Mouse (Mus musculus) inflammation-experienced regulatory T-cells, adult 6 months (primary cell): ENCODE results near the gene Smyd3. TPM values are rescaled to one million over a fixed set of nuclear protein-coding genes. Genes with fewer than 3 reads are reported as not detected.

Experiments used
- ATAC-seq: one replicate; pipeline ENCODE4 v1.8.0; 2017
- polyA plus RNA-seq, 3 experiments: library from polyadenylated mRNA; unstranded; fragments of 100-300 nt; shearing (Covaris generic); gene quantifications; one replicate each; pipeline ENCODE4 v1.2.1; 2017

Gene Smyd3
- 10 to 100 TPM; 17.9 to 46.5 (median 40.8) TPM for polyA plus RNA-seq

DNA sequence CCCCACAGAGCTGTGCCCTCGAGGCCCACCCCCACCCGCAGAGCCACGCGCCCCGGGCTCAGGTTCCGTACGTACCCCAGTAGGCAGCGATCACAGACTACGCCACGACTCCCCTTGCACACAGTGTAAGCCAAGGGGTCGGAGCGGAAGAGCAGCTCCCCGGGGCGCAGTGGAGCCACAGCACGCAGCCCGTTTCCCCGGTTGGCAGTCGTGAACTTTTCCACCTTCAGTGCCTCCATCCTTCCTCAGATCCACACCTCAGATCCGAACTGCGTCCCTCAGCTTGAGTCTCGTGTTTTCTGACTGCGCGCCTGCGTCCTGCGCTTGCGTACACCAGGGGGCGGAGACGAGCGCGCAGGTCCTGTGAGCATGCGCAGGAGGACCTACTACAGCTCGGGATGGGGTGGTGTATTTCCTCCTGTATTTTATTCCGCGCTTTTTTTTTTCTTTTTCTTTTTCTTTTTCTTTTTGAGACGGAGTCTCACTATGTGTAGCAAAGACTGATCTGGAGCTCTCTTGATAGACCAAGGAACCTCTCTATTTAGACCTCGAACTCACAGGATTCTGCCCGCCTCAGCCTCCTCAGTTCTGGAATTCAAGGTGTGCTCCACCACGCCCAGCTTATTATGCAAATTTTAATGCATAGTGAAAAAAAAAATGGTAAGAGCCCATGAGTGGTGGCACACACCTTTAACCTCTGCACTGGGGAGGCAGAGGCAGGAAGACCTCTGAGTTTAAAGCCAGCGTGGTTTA is at the start of gene Smyd3:
Gene Smyd3 (minus strand): TSS at position 329 of the 753 bp plus-strand sequence.
- peak; percentile 85 for ATAC-seq

DNA sequence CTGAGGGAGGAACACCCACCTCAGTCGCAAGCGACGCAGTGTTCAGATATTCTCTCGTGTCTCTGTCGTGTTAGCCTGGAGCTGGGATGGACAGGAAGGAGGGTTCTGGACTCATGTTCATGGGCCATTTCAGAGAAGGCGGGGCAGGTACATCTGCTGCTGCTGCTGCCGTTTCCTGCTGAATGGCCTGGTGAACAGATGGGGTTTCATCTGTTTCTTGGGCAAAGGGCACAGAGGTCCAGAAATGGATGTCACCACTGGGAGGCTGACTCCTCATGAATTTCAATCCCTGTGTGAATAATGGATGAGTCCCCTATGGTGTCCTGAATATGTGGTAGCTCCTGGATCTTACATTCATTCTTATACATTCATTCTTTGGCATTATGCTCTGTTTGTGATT is 49.7 kb upstream of the Smyd3 start:
- no peak for ATAC-seq

DNA sequence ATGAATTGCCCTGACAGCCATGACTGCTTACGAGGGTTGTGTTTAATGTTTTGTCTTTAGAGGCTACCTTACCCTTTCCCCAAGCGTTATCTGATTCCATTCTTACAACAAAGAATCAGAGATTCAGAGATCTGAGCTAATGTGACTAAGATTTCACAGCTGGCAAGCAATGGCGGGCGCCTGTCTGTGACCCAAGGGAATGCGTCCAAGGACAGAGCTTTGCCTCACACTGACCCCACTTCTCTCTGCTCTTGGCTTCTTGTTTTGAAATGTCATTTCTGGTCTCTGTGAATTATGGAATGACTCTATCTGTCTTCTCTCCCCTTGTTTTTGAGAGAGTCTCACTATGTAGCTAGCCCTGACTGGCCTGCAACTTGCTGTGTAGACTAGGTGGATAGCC is 46.1 kb upstream of the Smyd3 start:
- ATAC-seq, result no peak

DNA sequence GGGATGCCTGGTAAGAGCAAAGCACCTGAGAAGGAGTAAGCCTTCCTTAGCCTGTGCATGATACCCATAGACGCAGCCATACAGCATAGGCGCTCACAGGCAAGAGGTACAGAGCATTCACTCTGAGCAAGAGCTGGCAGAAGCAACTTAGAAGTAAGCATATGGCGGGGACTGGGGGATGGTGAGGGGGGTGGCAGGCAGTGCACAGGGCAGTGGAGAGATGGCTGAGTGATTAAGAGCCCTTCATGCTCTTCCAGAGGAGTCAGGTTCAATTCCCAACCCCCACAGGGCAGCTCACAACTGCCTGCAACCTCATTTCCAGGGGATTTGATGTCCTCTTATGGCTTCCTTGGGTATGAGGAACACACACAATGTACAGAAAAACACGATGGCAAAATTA is 45.4 kb upstream of the Smyd3 start:
- ATAC-seq, result no peak

DNA sequence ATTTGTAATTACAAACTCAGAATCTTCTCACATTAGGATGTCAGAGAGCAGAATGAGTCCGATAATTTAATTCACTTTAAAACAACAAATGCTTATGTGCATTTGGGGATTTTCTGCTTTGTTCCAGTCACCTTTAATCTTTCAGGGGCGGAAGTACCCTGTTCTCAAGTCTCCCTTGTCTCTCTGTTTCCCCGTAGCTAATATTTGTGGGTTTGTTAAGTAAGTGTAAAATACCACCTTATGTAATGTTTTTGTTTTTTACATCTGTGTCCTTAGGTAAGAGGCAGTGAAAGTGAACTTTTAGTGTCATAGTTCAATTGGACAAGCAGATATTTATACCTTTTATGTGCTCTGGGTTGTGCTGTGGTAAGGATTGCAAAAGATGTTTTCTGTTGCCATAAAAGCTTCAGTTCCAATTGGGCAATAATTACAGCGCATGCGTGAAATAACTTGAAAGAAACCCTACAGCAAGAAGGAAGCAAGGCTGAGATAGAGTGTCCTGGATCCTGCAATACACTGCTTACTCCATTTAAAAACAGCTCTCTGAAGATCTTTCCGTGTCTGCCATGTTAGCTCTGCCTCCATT is 43.1 kb upstream of the Smyd3 start:
- ATAC-seq, result peak; percentile 82

DNA sequence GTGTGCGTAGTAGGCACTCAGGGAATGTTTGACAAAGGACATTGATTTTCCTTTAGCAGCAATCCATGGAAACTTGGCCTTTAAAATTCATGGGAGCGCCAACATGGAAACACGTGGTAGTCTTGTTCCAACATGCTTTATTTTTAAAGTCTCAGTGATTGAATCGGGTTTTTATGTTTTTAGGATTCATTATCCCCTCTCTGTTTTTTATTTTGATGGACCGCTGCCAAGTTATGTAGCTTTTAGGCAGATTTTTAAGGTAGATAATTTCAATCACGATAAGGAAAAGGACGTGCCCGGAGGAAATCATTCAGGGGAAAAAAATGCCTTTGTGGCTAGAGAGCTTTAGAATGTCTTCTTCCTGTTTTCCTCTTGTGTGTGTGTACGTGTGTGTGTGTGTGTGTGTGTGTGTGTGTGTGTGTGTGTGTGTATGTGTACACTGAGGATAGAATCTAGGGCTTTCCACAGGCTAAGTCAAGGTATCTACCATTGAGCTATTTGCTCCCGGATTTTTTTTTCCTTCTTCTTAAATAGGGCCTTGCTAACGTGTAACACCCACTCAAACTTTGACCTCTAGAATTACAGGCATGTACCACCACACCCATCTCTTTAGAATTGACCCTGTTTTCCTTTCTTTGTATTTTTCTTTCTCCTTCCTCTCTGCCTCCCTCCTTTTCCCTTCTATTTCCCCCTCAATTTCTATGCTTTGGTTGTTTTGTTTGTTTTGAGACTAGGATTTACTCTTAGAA is 41.8 kb upstream of the Smyd3 start:
- peak; percentile 41 for ATAC-seq

DNA sequence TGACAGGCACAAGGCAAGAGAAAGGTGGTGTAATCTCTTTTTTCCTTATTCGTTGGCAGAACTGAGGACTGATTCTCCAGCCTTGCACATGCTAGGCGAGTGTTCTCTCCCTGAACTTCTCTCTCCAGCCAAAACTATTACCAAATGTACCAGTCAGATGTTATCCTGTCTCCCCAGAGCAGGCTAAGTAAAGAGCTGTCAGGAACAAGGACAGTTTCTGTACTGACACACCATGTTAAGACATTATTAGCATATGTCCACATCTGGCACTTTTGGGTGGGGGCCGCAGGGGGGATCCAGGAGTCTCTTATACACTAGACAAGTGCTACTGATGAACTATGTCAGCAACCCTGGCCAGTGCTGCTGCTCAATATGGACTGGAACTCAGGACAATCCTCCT is 39.1 kb upstream of the Smyd3 start:
- no peak for ATAC-seq

DNA sequence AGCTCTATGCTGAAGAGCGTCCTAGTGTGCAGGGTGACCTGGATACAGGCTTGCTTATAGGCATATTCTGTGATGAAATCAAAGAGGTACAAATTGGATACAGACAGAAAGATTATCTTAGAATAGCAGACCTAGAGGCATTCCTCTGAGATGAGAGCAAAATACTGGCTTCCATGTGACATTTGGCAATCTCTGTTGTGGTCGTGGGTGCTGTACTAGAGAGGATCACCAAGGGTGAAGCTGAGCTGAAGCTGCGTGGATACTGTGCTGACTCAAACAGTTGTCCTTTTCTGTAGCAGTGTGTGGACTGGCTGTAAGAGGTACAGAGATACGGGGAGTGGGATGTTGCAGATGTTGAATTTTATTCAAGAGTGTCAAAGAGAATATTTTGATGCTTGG is 36.1 kb upstream of the Smyd3 start:
- ATAC-seq, result no peak

DNA sequence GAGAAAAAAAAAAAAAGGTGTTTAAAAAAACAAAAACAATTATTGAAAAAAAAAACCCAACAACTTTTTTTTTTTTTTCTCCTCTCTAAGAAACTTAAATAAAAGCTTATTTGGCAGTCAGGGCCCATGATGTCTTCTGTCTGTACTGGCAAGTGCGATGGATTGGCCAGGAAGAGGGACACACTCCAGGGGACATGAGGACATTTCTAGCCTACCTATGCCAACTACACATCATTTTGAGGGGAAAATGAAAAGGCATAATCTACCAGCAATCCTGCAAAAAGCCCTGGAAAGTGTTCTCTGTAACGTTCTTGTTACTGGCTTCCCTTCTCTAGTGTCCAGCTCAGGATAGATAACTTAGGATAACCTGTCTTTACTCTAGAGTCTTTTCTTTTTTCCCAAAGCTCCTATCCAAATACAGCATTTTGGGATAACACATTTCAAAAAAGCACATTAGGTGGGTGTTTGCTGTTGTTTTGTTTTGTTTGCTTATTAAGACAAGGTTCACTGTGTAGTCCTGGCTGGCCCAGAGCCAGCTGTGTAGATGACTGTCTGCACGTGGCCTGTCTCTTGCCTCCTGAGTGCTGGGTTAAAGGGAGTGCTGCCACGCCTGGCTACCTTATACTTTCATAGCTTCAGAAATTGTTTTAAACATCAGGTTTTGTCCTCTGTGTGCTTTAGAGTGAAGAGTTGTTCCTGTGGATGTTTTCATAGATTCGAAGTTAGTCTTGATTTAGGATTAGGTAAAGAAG is 35.5 kb upstream of the Smyd3 start:
- no peak for ATAC-seq

DNA sequence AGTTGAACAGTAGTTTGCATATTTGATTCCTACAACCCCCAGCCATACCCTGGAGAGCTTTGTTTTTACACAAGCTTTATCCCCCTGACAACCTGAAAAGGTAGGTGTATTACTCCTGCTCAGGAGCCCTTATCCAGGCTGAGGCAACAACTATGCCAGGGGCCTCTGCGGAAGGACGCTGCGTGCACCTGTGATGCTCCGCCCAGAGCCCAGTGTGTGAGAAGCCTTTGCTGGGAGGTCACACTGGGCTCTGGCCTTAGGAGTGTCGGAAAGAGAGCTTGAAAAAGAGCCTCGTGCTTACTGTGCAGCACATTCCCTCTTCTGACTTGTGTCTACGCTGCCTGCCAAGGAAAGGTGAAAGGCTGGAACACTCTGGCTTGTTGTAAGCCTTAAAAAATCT is 34.9 kb upstream of the Smyd3 start:
- ATAC-seq, result no peak

DNA sequence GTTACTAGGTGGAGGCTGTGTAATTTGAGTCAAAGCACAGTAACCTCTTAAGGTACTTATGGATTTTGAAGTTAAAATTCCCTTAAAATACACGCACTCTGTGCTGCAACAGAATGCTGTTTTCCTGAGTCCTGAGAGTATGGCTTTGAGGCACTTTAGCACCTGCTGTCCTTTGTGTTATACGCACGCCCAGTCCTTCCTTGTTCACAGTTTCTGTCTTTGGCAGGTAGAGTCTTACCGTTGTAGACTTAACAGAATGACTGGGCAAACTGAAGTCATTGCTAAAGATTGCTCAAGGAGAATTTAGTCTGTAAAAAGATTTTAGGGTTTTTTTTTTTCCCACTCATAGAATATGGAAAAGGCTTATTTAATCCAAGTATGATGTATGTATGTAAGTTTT is 34.1 kb upstream of the Smyd3 start:
- no peak for ATAC-seq

DNA sequence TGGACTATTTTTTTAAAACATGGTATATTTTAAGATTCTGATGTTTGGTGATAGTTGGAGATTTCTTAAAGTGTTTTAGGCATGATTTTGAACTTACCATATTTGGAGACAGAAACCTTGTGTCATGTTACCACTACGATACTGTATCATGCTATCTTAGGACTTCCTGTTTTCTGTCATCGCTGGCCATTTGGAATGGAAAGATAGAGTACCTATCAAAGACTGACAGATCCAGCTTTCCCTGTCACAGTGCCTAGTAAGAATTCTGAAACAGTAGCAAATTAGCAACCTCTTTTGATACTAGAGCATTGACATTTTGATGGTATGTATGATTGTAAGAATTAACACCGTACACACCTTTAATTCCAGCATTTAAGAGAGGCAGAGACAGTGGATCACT is 33.5 kb upstream of the Smyd3 start:
- no peak for ATAC-seq

DNA sequence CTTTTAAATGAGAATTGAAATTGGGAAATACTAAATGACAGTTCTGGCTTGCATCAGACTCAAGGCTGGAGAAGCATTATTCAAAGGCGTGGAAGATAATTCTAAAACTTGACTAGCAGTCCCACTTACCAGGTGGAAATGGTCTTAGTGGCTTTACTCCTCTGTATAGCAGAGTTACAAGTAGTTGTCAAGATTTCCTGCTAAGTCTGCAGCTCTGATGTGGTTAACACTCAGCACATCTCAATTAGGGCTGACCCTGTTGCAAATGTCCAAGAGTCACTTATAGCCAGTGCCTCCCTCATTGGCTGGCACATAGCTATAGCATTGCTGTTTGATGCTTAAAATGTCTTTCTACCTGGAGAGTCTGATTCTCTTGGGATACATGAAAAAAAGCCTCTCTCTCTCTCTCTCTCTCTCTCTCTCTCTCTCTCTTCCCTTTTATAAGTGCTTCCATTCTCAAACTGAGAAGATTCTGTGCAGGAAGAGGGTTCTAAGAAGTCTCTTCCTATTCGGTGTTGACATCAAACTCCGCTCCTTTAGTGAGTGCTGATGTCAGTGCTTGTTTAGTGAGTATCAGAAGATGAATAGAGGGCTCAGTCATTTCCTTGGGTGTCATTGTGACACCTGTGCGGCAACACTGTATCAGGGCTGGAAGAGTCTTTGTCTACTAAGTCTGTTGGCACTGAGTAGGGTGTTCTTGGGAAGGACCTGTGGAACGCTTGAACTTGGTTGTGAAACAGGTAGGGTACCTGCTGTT is 31.3 kb upstream of the Smyd3 start:
- ATAC-seq, result peak; percentile 44

DNA sequence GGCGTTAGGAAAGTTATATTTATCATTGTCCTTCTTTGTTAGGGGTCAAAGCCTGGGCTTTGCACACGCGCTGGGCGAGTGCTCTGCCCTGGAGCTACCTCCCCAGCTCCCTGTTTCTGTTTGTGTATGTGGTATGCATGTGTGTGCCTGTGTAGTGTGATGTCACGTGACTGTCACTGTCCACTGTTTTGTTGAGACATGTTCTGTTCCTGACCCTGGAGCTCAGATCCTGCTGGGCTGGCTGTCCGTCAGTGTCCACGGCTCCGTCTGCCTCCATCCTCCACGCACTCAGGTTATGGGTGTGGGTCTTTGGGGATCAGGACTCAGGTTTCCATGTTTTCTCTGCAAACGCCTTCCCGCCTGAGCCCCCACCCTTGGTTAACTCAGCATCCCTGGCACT is 30.4 kb upstream of the Smyd3 start:
- ATAC-seq, result no peak

DNA sequence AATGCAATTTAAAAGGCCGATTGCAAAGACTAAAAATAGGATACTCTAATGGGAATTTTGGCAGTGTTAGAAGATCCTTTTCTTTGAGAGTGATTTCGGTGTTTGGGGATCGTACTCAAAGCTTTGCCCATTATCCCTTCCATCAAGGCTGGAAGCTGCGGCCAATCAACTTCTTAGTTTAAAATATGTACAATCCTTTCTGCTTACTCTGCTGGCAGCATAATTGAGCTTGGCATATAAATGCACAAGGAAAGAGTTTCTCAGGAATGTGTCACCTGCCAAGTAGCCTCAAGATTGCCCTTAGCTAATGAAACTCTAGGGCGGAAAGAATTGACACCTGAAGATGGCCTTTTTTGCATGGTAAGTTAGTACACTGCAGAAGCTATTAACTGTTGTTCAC is 29.3 kb upstream of the Smyd3 start:
- no peak for ATAC-seq

DNA sequence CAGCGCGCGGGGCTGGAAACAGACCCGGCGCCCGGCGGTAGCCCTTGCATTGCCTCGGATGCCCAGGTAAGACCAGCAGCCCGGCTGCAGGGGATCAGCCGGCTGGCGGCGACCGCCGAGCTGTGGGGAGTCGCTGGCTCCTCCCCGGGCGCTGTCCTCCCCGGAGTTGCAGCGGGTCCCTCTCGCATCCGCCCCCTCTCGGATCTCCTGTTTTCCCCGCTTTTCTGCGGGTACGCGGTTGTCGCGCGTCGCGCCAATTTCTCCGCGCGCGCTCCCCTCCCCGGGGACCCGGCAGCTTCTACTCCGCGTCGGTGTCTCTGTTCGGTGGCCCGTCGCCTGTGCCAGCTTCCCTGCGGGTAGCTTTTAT is 28.7 kb upstream of the Smyd3 start:
- ATAC-seq, result peak; percentile 56

DNA sequence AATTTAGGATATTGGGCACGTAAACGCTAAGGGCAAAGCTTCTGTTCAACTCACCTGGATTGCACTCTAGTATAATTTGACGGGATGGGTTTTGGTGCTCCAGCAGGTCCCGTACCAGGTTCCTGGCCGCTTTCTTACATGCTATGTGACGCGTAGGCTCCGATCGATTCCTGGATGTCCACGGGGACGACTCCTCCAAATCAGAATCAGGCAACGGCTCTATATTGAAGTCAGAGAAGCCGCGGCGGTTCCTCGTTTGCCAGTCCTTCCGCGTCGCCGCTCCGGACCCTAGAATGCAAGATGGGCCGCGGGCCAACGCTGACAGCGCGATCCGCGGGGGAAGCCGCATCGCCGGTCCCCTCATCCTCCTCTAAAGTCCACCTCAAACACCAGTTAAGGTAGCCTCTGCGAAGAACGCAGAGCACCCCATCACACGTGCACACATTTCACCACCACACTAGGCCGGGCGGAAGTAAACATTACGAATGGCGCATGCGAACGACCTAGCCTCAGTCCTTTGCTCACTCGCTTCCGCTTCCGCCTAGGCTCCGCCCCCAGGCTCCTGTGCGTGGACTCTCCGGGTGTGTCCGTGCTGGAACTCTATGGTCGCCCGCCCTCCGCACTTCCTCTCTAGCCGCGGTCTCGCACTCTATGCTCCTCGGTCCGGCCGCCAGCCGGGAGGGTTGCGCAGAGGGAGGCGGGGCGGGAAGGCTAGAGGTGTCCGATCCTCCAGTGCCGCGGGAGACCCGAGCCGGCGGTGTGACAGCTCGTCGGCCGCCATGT is 28.1 kb upstream of the Smyd3 start, which contains the start of the genes Tfb2m and Cnst:
Gene Tfb2m (minus strand): TSS at position 500 of the 783 bp plus-strand sequence.
Gene Cnst (plus strand): TSS at position 603 of the 783 bp plus-strand sequence.
- ATAC-seq, result peak; percentile 93

DNA sequence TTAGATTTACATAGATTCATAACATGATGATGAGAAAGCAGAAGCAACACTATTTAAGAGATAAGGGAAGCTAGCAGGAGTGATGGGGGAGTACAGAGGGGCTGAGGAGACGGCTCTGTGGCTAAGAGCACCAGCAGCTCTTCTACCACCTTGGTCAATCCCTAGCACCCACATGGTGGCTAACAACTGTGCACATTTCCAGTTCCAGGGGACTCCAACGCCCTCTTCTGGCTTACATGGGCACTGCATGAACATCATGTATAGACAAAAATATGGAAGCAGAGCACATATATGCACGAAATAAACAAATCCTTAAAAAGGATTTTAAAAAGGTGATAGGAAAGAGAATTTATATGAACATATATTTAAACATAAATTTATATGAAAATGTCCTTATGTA is 23.7 kb upstream of the Smyd3 start:
- ATAC-seq, result no peak

DNA sequence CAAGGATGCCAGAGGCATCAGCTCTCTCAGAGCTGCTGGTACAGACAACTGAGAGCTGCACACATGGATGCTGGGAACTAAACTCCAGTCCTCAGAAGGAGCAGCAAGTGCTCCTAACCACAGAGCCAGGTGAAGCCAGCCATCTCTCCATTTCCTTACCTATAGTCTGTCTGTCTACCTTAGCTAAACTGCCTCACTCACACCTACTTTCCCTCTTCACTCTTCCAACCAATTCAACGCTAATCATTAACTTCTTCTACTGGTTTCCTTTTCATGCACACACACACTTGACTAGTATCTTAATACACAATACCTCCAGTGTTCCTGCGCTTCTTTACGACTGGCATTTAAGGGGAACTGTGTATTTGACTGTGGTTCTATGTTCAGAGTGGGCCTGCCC is 22.0 kb upstream of the Smyd3 start:
- ATAC-seq, result no peak

DNA sequence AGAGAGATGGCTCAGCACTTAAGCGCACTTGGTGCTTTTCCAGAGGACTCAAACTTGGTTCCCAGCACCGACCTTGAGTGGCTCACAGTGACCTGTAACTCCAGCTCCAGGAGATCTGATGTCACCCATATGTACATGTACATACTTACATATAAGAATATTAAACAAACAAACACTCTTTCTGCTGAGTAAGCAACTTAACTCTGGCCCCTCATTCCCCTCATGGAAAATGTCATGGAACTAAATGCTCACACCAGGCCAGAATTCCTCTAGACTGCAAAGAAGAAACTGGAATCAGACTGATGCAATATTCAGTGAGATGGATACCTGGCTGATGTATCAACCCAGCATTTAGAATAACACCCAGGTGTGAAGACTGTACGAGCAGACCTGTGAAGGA is 21.2 kb upstream of the Smyd3 start:
- ATAC-seq, result no peak

DNA sequence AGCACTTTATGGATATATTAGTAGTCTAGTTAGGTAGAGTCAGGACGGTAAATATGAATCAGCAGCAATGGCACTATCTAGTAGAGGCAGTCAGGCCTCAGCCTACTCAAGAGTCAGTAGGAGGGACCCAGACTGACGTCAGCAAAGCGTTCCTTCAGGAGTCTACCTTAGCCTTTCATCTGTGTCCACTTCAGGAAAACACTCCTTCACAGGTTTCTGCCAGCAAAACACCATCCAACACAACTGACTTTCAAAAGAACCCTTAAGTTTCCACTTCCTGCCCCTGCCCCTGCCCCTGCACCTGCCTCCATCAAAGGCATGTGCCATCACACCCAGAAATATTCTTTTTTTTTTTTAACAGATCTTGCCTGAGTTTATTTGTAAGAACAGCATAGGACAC is 2.1 kb upstream of the Smyd3 start:
- no peak for ATAC-seq
